Mouse (Mus musculus) kidney, postnatal 10 days (tissue): ENCODE data around the gene Fbxo7.
A peak's percentile ranks its signal among the peaks of the same experiment; 100 is the strongest.
"Not testable (repeated sequence)": the region's sequence is repeated elsewhere in the genome, so short reads cannot be mapped to it uniquely, and the experiment has no call there.

Experiments used
- DNase-seq: peaks from one replicate; pipeline ENCODE4 v3.0.0; 2021; ENCODE audit warnings: mixed read lengths

Gene Fbxo7

GRCm38 (mm10) chr10:86021749-86022473 is at the start of gene Fbxo7:
Fbxo7 (plus strand) TSS chr10:86021972.
- DNase-seq: peak; percentile 96

- DNase-seq: peak; percentile 10
Observed at GRCm38 (mm10) chr10:85972915-85973314, 48.9 kb upstream of the Fbxo7 start.

DNA sequence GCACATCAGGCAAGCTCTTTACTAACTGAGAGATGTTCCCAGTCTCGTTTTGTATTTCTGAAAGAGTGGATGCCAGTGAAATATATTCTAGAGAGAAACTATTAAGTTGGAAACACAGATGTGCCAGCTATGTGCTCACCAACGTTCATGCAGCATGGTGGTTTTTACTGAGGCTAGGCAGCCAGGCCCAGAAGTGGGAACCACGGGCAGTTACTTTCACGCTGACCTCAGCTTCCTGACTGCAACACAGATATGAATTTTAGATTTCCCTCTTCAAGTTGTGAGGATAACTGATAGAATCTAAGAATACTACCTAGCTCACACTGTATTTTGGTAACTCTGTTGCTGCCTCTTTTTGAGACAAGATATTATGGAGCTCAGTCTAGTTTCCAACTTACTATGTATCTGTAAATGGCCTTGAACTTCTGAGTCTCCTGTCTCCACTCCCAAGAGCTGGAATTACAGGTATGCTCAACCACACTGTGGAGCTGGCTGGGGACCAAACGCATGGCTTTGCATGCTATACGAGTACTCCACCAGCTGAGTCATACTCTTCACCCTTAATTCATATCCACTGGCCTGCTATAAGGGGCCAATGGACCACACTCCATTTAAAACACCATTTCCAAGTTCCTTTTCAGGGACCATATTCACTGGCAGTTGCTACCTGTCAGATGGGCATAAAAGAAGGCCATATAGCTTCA is 32.2 kb upstream of the Fbxo7 start:
- no peak for DNase-seq

DNA sequence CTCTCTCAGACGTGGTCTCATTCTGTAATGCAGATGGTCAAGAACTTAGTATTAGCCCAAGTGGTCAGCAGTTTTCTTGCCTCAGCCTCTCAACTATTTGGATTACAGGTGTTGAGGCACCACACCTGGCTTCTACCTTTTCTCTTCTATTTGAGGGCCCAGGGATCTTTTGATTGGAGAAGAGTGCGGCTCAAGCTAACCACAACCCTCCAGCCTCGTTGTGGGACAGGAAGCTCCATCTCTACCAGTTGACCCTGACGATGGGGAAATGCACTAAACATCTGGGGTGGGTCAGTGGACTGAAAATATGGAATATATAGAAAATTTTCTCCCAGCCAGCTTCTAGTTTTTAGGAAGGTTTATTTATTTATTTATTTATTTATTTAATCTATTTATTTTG is 29.4 kb upstream of the Fbxo7 start:
- DNase-seq: no peak

- no peak for DNase-seq
Observed at GRCm38 (mm10) chr10:85993836-85994235, 27.9 kb upstream of the Fbxo7 start.

DNA sequence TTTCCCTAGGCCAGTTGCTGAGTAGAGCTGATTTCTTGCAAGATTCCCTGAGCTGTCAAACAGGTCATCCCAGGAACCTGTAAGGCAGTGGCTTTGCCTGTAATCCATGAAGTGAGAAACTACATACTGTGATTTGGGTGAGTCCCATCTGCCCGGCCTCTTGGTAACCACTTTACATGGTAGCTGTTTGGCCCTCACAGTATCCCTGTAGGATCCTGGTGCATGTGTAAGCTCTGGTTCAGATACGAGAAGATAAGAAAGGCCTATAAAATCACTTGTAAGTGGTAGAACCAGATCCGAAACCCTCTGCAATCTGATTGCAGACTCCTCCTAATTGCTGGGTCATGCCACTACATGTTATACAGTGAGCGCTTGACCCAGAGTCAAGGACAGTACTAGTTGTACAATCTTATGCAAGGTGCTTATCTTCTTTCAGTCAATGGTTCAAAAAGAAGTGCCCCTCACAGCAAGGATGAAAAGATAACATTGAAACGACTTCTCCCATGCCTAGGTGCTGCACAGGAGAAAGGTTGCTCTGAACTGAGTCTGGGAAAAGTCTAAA is 27.1 kb upstream of the Fbxo7 start:
- DNase-seq: no peak

DNA sequence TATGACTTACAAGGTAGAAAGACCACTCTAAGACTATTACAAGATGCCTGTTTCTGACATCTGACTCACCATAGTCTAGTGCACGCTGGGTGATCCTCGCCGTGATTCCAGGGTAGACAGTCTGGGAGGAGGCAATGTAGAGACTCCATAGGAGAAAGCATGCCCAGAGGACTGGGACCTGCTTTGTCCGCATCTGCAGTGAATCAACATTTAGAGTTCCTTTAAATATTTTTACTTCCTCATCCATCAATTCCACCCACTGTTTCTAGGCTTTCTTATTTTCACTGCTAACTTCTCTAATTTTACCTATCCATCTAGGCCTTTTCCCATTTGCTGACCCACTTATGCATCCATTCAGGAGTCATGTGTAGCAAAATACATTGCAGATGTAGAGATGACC is 21.3 kb upstream of the Fbxo7 start:
- no peak for DNase-seq

- no peak for DNase-seq
Observed at GRCm38 (mm10) chr10:86006455-86006854, 15.3 kb upstream of the Fbxo7 start.

DNA sequence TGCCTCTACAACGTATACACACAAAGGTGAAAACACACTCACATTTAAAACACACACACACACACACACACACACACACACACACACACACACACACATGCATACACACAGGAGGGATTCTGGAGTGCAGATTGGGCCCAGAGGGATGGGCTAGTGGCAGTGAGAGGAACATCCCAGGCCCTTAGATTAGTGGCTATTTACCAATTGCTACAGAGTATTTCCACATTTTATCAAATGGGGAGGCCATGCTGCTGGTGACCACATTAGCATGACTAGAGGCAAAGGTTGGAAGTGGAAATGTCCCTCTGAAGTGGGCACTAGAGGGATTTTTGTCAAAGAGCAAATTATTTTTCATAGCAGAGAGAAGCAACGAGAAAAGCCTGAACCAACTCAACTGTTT is 12.1 kb upstream of the Fbxo7 start:
- DNase-seq: no peak

GRCm38 (mm10) chr10:86010636-86011035 is 11.1 kb upstream of the Fbxo7 start:
- no peak for DNase-seq

GRCm38 (mm10) chr10:86011172-86011571 is 10.6 kb upstream of the Fbxo7 start:
- no peak for DNase-seq

DNA sequence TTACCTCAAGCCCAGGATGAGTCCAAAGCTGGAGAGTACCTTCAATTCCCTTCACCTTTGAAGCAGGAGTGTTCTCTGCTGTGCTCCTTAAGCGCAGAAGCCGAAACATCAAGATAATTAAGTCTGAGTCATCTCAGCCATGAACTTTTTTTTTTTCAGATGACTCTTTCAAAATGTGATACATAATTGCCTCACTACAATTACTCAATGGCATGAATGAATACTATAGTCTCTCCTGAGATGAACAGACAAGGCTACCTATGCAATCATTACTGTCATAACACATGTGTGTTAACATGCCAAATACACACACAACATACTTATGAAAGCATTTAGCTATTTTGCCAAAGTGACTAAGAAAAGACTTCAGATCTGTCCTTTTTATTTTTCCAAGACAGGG is 10.0 kb upstream of the Fbxo7 start, which contains the start of gene Bpifc:
Gene Bpifc (minus strand): TSS at position 115 of the 400 bp plus-strand sequence.
- DNase-seq: no peak

GRCm38 (mm10) chr10:86017781-86018180 is 4.0 kb upstream of the Fbxo7 start:
- no peak for DNase-seq

DNA sequence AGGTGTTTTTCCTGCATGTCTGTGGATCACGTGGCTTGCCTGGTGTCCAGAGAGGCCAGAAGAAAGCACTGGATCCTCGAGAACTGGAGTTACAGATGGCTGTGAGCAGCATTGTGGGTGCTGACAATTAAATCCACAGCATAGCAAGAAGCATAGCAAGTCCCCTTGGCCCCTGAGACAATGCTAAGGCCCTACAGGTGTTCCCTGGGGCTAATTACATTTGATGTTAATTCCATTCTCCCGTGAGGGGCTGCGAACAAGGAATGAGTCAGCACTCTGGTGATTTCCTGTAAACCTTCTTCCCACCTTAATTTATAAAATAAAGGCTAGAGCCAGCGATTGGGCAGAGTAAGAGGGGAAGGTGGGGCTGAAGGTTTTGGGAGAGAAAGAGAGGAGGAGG is 3.0 kb upstream of the Fbxo7 start:
- no peak for DNase-seq

- DNase-seq: no peak
Observed at GRCm38 (mm10) chr10:86021408-86021748, 394 bp upstream of the Fbxo7 start.

DNA sequence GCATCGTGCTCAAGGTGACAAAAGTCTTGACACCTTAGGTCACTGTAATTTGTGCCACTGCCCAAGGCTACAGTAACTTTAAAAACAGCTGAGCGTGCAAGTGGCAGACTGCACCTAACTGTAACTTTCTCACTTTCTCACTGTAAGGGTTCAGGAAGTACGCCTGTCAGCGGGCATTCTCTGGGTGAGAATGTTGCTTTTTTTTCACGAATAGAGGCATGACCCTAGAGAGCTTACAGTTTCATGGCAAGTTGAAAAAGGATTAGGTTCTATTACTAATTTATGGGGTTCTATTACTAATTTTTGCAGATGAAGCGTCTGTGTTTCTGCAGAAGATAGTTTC is 673 bp downstream of the Fbxo7 start:
- no peak for DNase-seq

DNA sequence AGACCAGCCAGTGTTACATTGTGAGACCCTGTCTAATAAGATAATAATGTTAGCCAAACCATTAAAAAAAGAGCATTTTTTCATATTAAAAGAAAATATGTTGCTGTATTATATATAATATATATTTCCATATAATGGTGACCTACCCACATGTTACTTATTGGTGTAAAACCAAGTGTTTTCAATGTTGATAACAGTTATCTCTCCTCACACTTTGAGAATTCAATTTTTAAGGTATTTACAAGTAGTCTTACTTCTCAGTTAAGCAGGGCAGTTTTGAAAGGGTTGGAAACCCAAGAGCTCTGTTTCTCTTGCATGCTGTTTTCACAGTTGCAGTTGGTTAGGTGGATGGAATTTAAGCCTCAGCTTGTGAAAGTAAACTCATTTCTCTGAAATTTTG is 1.4 kb downstream of the Fbxo7 start:
- no peak for DNase-seq

DNA sequence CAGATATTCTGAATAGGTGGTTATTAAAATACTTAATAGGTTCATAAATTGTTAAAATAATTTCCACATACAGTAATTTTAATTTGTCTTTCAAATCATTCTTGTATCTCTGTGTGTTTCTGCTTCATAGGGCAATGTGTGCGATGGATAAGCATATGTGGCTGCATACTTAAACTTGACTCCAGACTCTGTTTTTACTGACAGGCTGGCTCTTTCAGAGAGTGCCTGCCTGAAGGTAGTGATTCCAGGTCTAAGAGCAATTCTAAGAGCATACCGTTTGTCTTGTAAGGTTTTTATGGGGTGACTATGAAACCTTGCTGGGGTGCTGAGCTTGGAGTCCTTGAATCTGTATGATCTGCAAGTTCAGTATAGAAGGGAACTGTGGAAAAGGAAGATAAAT is 4.1 kb downstream of the Fbxo7 start:
- DNase-seq: no peak

DNA sequence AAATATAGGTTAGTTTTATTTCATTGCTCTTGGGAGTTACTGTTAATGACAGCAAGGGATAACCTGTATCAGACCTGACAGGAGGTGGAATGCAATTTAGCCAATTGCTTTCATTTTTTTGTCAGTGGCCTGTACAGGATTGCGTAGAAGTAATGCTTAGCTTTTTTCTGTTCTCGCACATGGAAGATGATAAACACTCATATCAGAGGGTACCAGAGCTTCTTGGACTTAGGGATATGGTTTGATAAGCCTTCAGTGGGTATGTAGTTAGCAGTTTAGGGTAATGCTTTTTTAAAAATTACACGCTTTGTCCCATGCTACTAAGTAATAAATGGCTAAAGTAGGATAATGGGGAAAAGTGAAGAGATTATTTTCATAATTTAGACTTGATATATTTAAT is 4.6 kb downstream of the Fbxo7 start:
- no peak for DNase-seq

DNA sequence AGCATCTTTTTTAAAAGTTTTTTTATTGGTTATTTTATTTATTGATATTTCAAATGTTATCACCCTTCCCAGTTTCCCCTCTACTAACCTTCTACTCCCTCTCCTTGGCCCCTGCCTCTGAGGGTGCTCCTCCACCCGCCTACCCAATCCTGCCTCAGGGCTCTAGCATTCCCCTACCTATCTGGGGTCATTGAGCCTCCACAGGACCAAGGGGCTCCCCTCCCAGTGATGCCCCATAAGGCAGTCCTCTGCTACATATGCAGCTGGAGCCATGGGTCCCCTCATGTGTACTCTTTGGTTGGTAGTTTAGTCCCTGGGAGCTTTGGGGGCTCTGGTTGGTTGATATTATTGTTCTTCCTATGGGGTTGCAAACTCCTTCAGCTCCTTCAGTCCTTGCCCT is 5.0 kb downstream of the Fbxo7 start:
- not testable (repeated sequence) for DNase-seq

- no peak for DNase-seq
Observed at GRCm38 (mm10) chr10:86030743-86031142, 9.0 kb downstream of the Fbxo7 start.

GRCm38 (mm10) chr10:86032517-86032916 is 10.7 kb downstream of the Fbxo7 start:
- no peak for DNase-seq

DNA sequence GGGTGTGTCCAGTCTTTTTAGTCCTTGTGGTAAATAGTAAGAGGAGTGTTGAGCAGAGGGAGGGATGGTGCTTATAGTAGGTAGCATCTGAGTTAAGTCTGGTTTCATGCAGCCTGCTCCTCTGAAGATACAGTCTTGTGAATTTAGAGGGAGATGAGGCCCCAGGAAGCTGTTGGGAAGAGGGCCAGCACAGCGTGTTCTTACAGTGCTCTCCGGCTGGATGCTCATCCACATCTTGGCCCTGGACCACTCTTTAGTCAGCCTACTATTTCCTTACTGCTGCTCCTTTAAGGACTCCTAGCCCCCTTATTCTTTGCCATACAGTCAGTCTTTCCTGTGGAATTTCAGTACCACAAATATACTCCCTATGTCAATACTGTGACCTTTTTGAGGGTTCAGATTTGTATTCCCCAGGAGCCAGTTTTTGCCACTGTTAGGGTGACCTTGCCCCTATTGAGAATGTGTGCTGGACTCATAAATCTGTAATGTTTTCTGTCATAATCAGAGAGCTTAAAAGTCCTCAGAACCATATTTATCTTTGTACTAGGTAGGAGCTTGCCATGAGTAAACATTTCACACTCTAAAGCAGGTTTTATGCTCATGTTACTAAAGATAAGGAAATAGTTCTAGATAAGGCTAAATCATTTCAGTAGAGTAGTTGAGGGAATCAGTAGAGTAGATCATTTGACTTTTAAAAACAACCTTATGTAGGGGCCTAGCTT is 12.4 kb downstream of the Fbxo7 start:
- DNase-seq: no peak

- no peak for DNase-seq
Observed at GRCm38 (mm10) chr10:86043651-86044050, 21.9 kb downstream of the Fbxo7 start.
